In genomic region chr9:105700702-105701101, GRCm38 (mm10) we compare ENCODE assay signal across 32 mouse cellular contexts. TPM values are rescaled to one million over a fixed set of nuclear protein-coding genes. Genes with fewer than 3 reads are reported as not detected.
DNase-seq lines count a peak whose midpoint lies in the region; ATAC-seq lines count a peak whose summit lies in the region.
"Had no signal": no experiment of that assay in that cellular context is flagged by ENCODE, and none has a peak within 500 bp of the region (broad histone marks: within the 10 kb centered on the region; RNA-seq: fewer than 3 reads in every experiment).

No protein-coding gene starts in this region.

- peak; percentile 3 for DNase-seq in forebrain, embryonic 14.5 days (ENCODE audit: low spot score)
- peak; percentile 14 for DNase-seq in left cerebral cortex, postnatal 4 days
- DNase-seq in left cerebral cortex, postnatal 25 days (ENCODE audit: low spot score in 2 of 2) = no peak
- no peak for DNase-seq in neural tube, embryonic 10.5 days (ENCODE audit: extremely low spot score, low spot score)
- no peak for DNase-seq in adrenal gland, postnatal 25 days
- DNase-seq: adrenal gland, adult 8-10 months; cerebellum, adult 11 months; cerebellum, adult 9-10 months; cerebellum, postnatal 36 days; gastrocnemius, postnatal 36 days; heart, adult 18-20 months; heart, postnatal 36 days; kidney, adult 8-10 months; kidney, postnatal 4 days; layer of hippocampus, postnatal 36 days; liver, embryonic 13.5 days; lung, adult 18-20 months; lung, postnatal 36 days; right cerebral cortex, postnatal 25 days; spleen, adult 18-20 months; thymus, postnatal 14 days had no signal

- H3K4me3 ChIP-seq in forebrain, embryonic 14.5 days (ENCODE audit: low read depth, low read length) = no peak overlapping the region
- no peak overlapping the region for H3K4me3 ChIP-seq in forebrain, embryonic 13.5 days
- H3K4me3 ChIP-seq in neural tube, embryonic 14.5 days (ENCODE audit: low read depth, low read length) = no peak overlapping the region
- H3K4me3 ChIP-seq: embryonic facial prominence, embryonic 13.5 days; erythroblast, embryonic 14.5 days; forebrain, embryonic 12.5 days; limb, embryonic 12.5 days; liver, embryonic 13.5 days; midbrain, embryonic 12.5 days had no signal

- no peaks in the 10 kb centered on the region for H3K27me3 ChIP-seq in forebrain, embryonic 14.5 days (replicated peaks; ENCODE audit: control insufficient read depth, insufficient read depth, low read length)
- no peaks in the 10 kb centered on the region for H3K27me3 ChIP-seq in forebrain, embryonic 13.5 days
- no peaks in the 10 kb centered on the region for H3K27me3 ChIP-seq in neural tube, embryonic 14.5 days (ENCODE audit: control insufficient read depth, insufficient read depth, low read length)
- H3K27me3 ChIP-seq: embryonic facial prominence, embryonic 13.5 days; forebrain, embryonic 12.5 days; limb, embryonic 12.5 days; liver, embryonic 13.5 days; midbrain, embryonic 12.5 days had no signal

- H3K9me3 ChIP-seq in forebrain, embryonic 14.5 days (replicated peaks; ENCODE audit: control insufficient read depth, low read length) = no peaks in the 10 kb centered on the region
- no peaks in the 10 kb centered on the region for H3K9me3 ChIP-seq in forebrain, embryonic 13.5 days (replicated peaks)
- H3K9me3 ChIP-seq in neural tube, embryonic 14.5 days (ENCODE audit: control insufficient read depth, low read length) = no peaks in the 10 kb centered on the region
- H3K9me3 ChIP-seq: embryonic facial prominence, embryonic 13.5 days; forebrain, embryonic 12.5 days; limb, embryonic 12.5 days; liver, embryonic 13.5 days; midbrain, embryonic 12.5 days had no signal

- peaks cover 2% of the 10 kb centered on the region; the same call in 1 of the 2 replicates for H3K4me1 ChIP-seq in forebrain, embryonic 14.5 days (ENCODE audit: control insufficient read depth, insufficient read depth, low read length)
- H3K4me1 ChIP-seq in forebrain, embryonic 13.5 days = no peaks in the 10 kb centered on the region
- no peaks in the 10 kb centered on the region for H3K4me1 ChIP-seq in neural tube, embryonic 14.5 days (ENCODE audit: control insufficient read depth, insufficient read depth, low read length)
- H3K4me1 ChIP-seq: forebrain, embryonic 12.5 days; limb, embryonic 12.5 days; liver, embryonic 13.5 days; midbrain, embryonic 12.5 days had no signal

- no peak for ATAC-seq in forebrain, embryonic 14.5 days
- ATAC-seq in forebrain, embryonic 13.5 days = no peak
- ATAC-seq in neural tube, embryonic 14.5 days (ENCODE audit: low read depth) = peak; percentile 58; the same call in 1 of the 2 replicates
- ATAC-seq: intestine, embryonic 16.5 days had no signal

- WGBS in forebrain, embryonic 14.5 days = 74% methylated on average over 6 of the region's 6 CpGs
- WGBS in forebrain, embryonic 13.5 days = 85% methylated on average over 6 of the region's 6 CpGs
- 67% methylated on average over 6 of the region's 6 CpGs for WGBS in neural tube, embryonic 14.5 days

- no peak overlapping the region for H3K4me2 ChIP-seq in forebrain, embryonic 14.5 days (ENCODE audit: low read length)
- H3K4me2 ChIP-seq in forebrain, embryonic 13.5 days = no peak overlapping the region
- H3K4me2 ChIP-seq in neural tube, embryonic 14.5 days (ENCODE audit: low read depth, low read length) = no peak overlapping the region
- H3K4me2 ChIP-seq: embryonic facial prominence, embryonic 13.5 days; forebrain, embryonic 12.5 days; heart, embryonic 11.5 days; limb, embryonic 12.5 days; liver, embryonic 13.5 days; midbrain, embryonic 12.5 days had no signal

- intact Hi-C loops in left cerebral cortex, postnatal 4 days (cut with DNase I) = no loop called here
- intact Hi-C loops in left cerebral cortex, postnatal 25 days (cut with DNase I) = no loop called here

- H3K27ac ChIP-seq in forebrain, embryonic 14.5 days (ENCODE audit: low read depth, low read length) = no peak overlapping the region
- H3K27ac ChIP-seq in forebrain, embryonic 13.5 days = no peak overlapping the region
- no peak overlapping the region for H3K27ac ChIP-seq in neural tube, embryonic 14.5 days (ENCODE audit: low read depth, low read length)
- H3K27ac ChIP-seq: embryonic facial prominence, embryonic 13.5 days; forebrain, embryonic 12.5 days; kidney, postnatal 0 days; limb, embryonic 12.5 days; liver, embryonic 13.5 days; midbrain, embryonic 12.5 days had no signal

- H3K9ac ChIP-seq in forebrain, embryonic 14.5 days (ENCODE audit: low read length) = no peak overlapping the region
- no peak overlapping the region for H3K9ac ChIP-seq in forebrain, embryonic 13.5 days
- H3K9ac ChIP-seq in neural tube, embryonic 14.5 days (replicated peaks; ENCODE audit: low read depth, low read length) = no peak overlapping the region
- H3K9ac ChIP-seq: embryonic facial prominence, embryonic 13.5 days; forebrain, embryonic 12.5 days; limb, embryonic 12.5 days; liver, embryonic 13.5 days; midbrain, embryonic 12.5 days had no signal

- no peaks in the 10 kb centered on the region for H3K36me3 ChIP-seq in forebrain, embryonic 14.5 days (ENCODE audit: control insufficient read depth, insufficient read depth, low read length)
- no peaks in the 10 kb centered on the region for H3K36me3 ChIP-seq in forebrain, embryonic 13.5 days (ENCODE audit: poor library complexity, severe bottlenecking)
- H3K36me3 ChIP-seq in neural tube, embryonic 14.5 days (ENCODE audit: control insufficient read depth, insufficient read depth, low read length) = no peaks in the 10 kb centered on the region
- H3K36me3 ChIP-seq: embryonic facial prominence, embryonic 13.5 days; forebrain, embryonic 12.5 days; G1E; limb, embryonic 12.5 days; liver, embryonic 13.5 days; midbrain, embryonic 12.5 days had no signal

RNA-seq across cellular contexts. Expression of gene Pik3r4, which starts 57.9 kb away (rescaled TPM):
- polyA plus RNA-seq in forebrain, embryonic 14.5 days (2014; fragmentation: Nextera tagmentation; extraction: Ambion mirVana) = 18.2 and 19.0 TPM in 2 replicates
- polyA plus RNA-seq in forebrain, embryonic 13.5 days (2015; fragmentation: Nextera tagmentation; extraction: Ambion mirVana) = 18.0 and 19.1 TPM in 2 replicates
- 10 to 100 TPM; 33.7 to 36.6 TPM for total RNA-seq in left cerebral cortex, postnatal 4 days (2021)
- total RNA-seq in left cerebral cortex, postnatal 25 days (2021) = 10 to 100 TPM; 46.9 to 50.7 TPM
- 17.9 and 23.5 TPM in 2 replicates for polyA plus RNA-seq in neural tube, embryonic 14.5 days (2014; fragmentation: Nextera tagmentation; extraction: Ambion mirVana)
- total RNA-seq in adrenal gland, postnatal 25 days (2021) = 41.1 and 42.0 TPM in 2 replicates

Comparison
In these comparisons a context has a peak if more than half of its experiments do, and no peak if none do; other contexts are left out.
1. DNase-seq: peak in forebrain, embryonic 14.5 days (single experiment) and left cerebral cortex, postnatal 4 days (single experiment); none in left cerebral cortex, postnatal 25 days (0 of 2), neural tube, embryonic 10.5 days (single experiment) and adrenal gland, postnatal 25 days (single experiment).